Mouse (Mus musculus): ENCODE data around the gene Cdc42se2.

GRCm38 (mm10) chr11:54796551-54796950, 9.1 kb upstream of the Cdc42se2 start:
- TF ChIP-seq CTCF (IDR thresholded peaks at IDR 0.05; ENCODE audit: low read depth, low read length) (no peak), EP300 (IDR thresholded peaks at IDR 0.05; ENCODE audit: insufficient read depth, low read depth, low read length) (no peak), POLR2A (IDR thresholded peaks at IDR 0.05; ENCODE audit: insufficient read depth, low read length) (no peak)
